Mouse (Mus musculus): Measurements from ENCODE around the gene Adam12. TPM values are rescaled to one million over a fixed set of nuclear protein-coding genes. Genes with fewer than 3 reads are reported as not detected.
"Not testable (repeated sequence)": the region's sequence is repeated elsewhere in the genome, so short reads cannot be mapped to it uniquely, and the experiment has no call there.

Adam12 gene
- polyA plus RNA-seq, 1 experiment from 2014 or later = 0.93 TPM

- Histone ChIP-seq H3K4me3 (no peak overlapping the region), H3K4me1 (no peaks in the 10 kb centered on the region), H3K36me3 (replicated peaks) (no peaks in the 10 kb centered on the region), H3K27ac (no peak overlapping the region), H3K9me3 (no peaks in the 10 kb centered on the region), H3K27me3 (ENCODE audit: poor library complexity, severe bottlenecking) (no peaks in the 10 kb centered on the region)
- whole genome bisulfite sequencing = 92% methylated on average over 9 of the region's 9 CpGs
- DNase-seq (ENCODE audit: extremely low spot score, low spot score) = no peak
These were observed 315.7 kb downstream of the Adam12 start for GRCm38 (mm10) chr7:133916230-133916629.

DNA sequence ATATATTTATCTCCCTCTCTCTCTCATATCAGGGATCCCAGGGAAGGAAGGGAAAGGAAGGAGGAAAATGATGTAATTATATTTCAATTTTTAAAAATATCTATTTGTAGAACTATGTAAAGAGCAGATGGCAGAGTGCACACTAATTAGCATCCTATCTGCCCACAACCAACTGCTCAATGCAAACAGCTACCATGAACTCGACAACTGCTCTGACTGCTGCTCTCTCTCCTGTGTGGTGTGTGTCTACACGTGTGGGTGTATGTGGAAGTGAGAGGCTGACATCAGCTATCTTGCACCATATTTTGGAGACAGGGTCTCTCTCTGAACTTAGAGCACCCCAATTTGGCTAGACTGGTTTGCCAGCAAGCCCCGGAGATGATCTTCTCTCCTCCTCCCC, 320.1 kb downstream of the Adam12 start:
- 88% methylated on average over 3 of the region's 3 CpGs for WGBS
- Histone ChIP-seq H3K4me3 (no peak overlapping the region), H3K27ac (no peak overlapping the region), H3K9me3 (no peaks in the 10 kb centered on the region), H3K27me3 (ENCODE audit: poor library complexity, severe bottlenecking) (no peaks in the 10 kb centered on the region), H3K36me3 (replicated peaks) (no peaks in the 10 kb centered on the region), H3K4me1 (no peaks in the 10 kb centered on the region)
- DNase-seq (ENCODE audit: extremely low spot score, low spot score) = no peak

- H3K27me3 ChIP-seq (ENCODE audit: poor library complexity, severe bottlenecking) = no peaks in the 10 kb centered on the region
- no peaks in the 10 kb centered on the region for H3K36me3 ChIP-seq (replicated peaks)
- no peaks in the 10 kb centered on the region for H3K4me1 ChIP-seq
- H3K4me3 ChIP-seq = no peak overlapping the region
- no peak for DNase-seq (ENCODE audit: extremely low spot score, low spot score)
- WGBS = 89% methylated on average over 7 of the region's 7 CpGs
- no peak overlapping the region for H3K27ac ChIP-seq
- peaks cover 9% of the 10 kb centered on the region; the same call in 1 of the 2 replicates for H3K9me3 ChIP-seq
These were observed 322.0 kb downstream of the Adam12 start for GRCm38 (mm10) chr7:133909833-133910375.

- DNase-seq (ENCODE audit: extremely low spot score, low spot score) = no peak
- Histone ChIP-seq H3K4me1 (no peaks in the 10 kb centered on the region), H3K27me3 (ENCODE audit: poor library complexity, severe bottlenecking) (no peaks in the 10 kb centered on the region), H3K27ac (no peak overlapping the region), H3K36me3 (replicated peaks) (no peaks in the 10 kb centered on the region), H3K4me3 (no peak overlapping the region), H3K9me3 (peaks cover 9% of the 10 kb centered on the region; the same call in 1 of the 2 replicates)
- WGBS = 94% methylated on average over 4 of the region's 4 CpGs
These were observed 323.0 kb downstream of the Adam12 start for GRCm38 (mm10) chr7:133908966-133909365.

- Histone ChIP-seq H3K4me1 (no peaks in the 10 kb centered on the region), H3K27me3 (ENCODE audit: poor library complexity, severe bottlenecking) (no peaks in the 10 kb centered on the region), H3K36me3 (replicated peaks) (no peaks in the 10 kb centered on the region), H3K4me3 (no peak overlapping the region), H3K27ac (no peak overlapping the region), H3K9me3 (no peaks in the 10 kb centered on the region)
- 91% methylated on average over 4 of the region's 4 CpGs for WGBS
- DNase-seq (ENCODE audit: extremely low spot score, low spot score) = no peak
These were observed 332.6 kb downstream of the Adam12 start for GRCm38 (mm10) chr7:133899391-133899790.

DNA sequence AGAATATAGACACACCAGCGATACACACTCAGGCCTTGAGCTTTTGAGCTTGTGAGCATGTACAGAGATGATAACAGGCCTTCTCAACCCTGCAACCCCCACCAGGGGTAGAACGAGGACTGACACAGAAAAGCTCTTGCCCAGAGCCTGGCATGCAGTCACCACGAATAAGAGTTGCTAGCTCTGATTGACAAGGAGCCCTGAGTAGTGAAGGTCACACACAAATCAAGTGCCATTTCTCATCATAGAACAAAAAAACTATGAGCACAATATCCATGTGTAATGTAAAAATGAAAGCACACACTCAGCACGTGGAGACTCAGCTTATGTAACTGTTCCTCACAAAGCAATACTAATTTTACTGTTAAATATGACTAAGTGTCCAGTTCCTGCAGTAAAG, 340.1 kb downstream of the Adam12 start:
- no peak for DNase-seq (ENCODE audit: extremely low spot score, low spot score)
- Histone ChIP-seq H3K9me3 (no peaks in the 10 kb centered on the region), H3K4me3 (no peak overlapping the region), H3K27me3 (ENCODE audit: poor library complexity, severe bottlenecking) (no peaks in the 10 kb centered on the region), H3K4me1 (no peaks in the 10 kb centered on the region), H3K27ac (no peak overlapping the region), H3K36me3 (replicated peaks) (no peaks in the 10 kb centered on the region)
- whole genome bisulfite sequencing = 80% methylated on average over 4 of the region's 4 CpGs

DNA sequence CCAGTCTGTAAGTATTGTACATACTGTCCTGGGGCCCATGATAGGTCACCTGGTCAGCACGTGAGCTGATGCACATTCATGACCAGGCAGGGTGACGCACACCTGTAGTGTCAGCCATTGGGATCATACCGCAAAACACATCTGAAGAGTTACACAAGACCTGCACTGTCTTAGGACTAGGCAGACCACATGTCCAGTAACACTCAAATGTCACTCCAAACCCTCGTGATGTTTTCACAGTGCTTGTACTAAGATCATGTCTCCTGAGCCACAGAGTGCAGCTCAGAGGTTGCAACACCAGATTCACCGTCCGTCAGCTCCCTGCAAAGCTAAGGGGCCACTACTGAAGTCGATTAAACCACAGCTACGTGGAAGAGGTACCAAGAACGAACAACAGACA, 340.6 kb downstream of the Adam12 start:
- no peak for DNase-seq (ENCODE audit: extremely low spot score, low spot score)
- Histone ChIP-seq H3K4me3 (no peak overlapping the region), H3K27me3 (ENCODE audit: poor library complexity, severe bottlenecking) (no peaks in the 10 kb centered on the region), H3K36me3 (replicated peaks) (no peaks in the 10 kb centered on the region), H3K9me3 (no peaks in the 10 kb centered on the region), H3K4me1 (no peaks in the 10 kb centered on the region), H3K27ac (no peak overlapping the region)
- 90% methylated on average over 9 of the region's 9 CpGs for WGBS

GRCm38 (mm10) chr7:133889986-133890385, 342.0 kb downstream of the Adam12 start:
- Histone ChIP-seq H3K36me3 (replicated peaks) (no peaks in the 10 kb centered on the region), H3K27me3 (ENCODE audit: poor library complexity, severe bottlenecking) (no peaks in the 10 kb centered on the region), H3K9me3 (no peaks in the 10 kb centered on the region), H3K4me3 (no peak overlapping the region), H3K4me1 (no peaks in the 10 kb centered on the region), H3K27ac (no peak overlapping the region)
- no peak for DNase-seq (ENCODE audit: extremely low spot score, low spot score)
- 87% methylated on average over 4 of the region's 4 CpGs for WGBS

DNA sequence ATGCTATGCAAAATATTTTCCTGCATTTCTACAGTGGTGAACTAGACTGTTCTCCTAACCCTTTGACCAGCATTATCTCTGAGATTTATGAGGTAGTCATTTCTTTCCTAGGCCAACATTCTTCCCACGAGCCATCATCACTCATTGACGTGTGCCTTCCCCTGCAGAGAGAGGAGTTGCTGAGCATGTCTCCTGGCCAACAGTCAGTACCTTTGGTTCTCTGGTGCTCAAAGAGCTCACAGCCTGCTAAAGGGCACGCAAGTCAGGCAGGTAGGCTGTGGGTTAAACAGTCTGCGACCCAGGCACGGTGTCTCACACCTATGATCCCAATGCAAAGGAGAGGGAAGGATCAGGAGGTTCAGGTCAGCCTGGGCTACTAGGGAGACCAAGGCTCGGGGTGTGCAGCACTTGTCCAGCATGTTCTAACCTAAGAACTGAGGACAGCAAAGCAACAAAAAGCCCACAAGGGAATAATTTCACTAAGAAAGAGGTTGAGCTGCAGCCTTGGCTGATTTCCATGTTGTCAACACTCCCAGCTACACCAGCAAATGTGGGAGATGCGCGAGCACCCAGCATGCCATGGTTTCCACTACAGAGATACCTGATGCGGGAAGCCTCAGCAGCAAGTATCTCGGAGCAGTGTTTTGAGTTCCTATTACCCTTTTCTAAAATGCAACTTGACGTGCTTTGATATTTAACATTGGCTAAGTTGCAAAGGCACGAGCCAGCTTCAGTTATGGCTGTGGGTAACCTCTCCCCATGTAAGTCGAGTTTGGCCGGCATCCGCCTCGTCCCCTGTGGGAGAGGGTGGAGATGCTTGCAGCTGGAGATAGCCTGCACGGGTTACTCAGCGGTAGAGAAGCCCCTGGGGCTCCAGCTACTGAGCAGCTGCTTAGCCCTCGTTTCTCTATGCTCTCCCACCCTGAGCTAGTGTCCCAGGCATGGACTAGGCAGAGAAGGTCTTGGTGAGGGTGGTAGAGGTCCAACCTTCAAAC, 342.7 kb downstream of the Adam12 start:
- WGBS = 89% methylated on average over 19 of the region's 19 CpGs
- Histone ChIP-seq H3K4me1 (no peaks in the 10 kb centered on the region), H3K27me3 (ENCODE audit: poor library complexity, severe bottlenecking) (no peaks in the 10 kb centered on the region), H3K4me3 (no peak overlapping the region), H3K9me3 (no peaks in the 10 kb centered on the region), H3K36me3 (replicated peaks) (no peaks in the 10 kb centered on the region), H3K27ac (no peak overlapping the region)
- DNase-seq (ENCODE audit: extremely low spot score, low spot score) = no peak

DNA sequence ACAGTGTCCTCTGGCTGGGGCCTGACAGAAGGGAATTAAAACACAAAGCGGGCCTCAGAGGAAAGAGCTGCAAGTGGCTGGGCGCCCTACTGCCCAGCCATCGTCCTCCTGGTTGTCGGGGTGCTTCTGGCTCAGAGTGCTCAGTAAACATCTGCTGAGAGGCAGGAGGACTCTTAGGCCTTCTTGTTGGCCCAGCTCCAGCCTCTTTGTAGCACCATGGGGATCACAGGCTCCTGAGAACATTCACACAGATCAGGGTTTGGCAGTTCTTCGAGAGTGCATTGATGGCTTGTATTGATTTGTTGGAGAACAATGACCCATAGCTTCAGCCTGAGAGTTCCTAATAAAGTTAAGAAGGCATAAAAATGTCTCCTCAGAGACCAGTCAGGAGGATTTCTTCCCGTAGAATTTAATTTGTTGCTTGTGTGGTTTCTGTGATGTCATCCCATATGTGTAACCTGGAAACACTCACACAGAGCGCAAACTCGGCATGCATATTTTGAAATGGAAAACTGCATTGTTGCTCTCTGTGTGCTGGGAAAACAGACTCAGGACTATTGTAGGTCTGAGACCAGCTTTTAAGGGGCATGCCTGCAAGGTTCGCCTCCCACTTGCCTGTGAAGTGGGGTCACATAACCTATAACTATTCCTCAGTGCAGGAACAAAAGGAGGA, 347.1 kb downstream of the Adam12 start:
- not testable (repeated sequence) for H3K9me3 ChIP-seq; H3K36me3 ChIP-seq (replicated peaks); H3K4me1 ChIP-seq; H3K27ac ChIP-seq; H3K4me3 ChIP-seq; DNase-seq (ENCODE audit: extremely low spot score, low spot score); H3K27me3 ChIP-seq (ENCODE audit: poor library complexity, severe bottlenecking)
- WGBS = 84% methylated on average over 5 of the region's 9 CpGs

DNA sequence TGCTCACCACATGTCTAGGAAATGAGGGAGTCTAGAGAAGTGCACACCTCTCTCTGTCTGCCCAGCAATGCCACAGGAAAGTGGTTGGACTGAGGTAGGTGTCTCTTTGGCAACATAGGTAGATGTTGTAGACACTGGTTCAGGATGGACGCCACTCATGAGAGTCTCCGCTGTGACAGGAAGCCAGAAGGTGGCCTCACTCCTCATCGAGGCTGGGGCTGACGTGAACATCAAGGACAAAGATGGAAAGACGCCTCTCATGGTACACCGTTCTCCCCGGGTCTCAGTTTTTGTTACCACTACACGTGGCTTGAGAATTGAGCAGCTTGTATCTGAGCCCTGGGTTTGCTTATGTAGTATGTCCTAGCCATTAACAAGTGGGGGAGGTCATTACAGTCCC, 352.2 kb downstream of the Adam12 start:
- no peaks in the 10 kb centered on the region for H3K36me3 ChIP-seq (replicated peaks)
- H3K4me3 ChIP-seq = no peak overlapping the region
- H3K27me3 ChIP-seq (ENCODE audit: poor library complexity, severe bottlenecking) = no peaks in the 10 kb centered on the region
- H3K27ac ChIP-seq = no peak overlapping the region
- no peaks in the 10 kb centered on the region for H3K4me1 ChIP-seq
- H3K9me3 ChIP-seq = peaks cover 2% of the 10 kb centered on the region; the same call in 1 of the 2 replicates
- no peak for DNase-seq (ENCODE audit: extremely low spot score, low spot score)
- 96% methylated on average over 8 of the region's 8 CpGs for WGBS

- no peak for DNase-seq (ENCODE audit: extremely low spot score, low spot score)
These were observed 355.2 kb downstream of the Adam12 start for GRCm38 (mm10) chr7:133876646-133877342.

More at GRCm38 (mm10) chr7:133876646-133877342, 355.2 kb downstream of the Adam12 start:
- Histone ChIP-seq H3K27me3 (ENCODE audit: poor library complexity, severe bottlenecking) (no peaks in the 10 kb centered on the region), H3K4me3 (no peak overlapping the region), H3K9me3 (peaks cover 2% of the 10 kb centered on the region; the same call in 1 of the 2 replicates), H3K4me1 (no peaks in the 10 kb centered on the region), H3K27ac (no peak overlapping the region), H3K36me3 (replicated peaks) (no peaks in the 10 kb centered on the region)
- 86% methylated on average over 17 of the region's 17 CpGs for WGBS
